Mouse (Mus musculus): ENCODE measurements around the gene Zfp217. TPM values are rescaled to one million over a fixed set of nuclear protein-coding genes. Genes with fewer than 3 reads are reported as not detected.

The Zfp217 gene
- polyA plus RNA-seq, 1 experiment from 2014 or later: 3.7 TPM

- H3K27me3 ChIP-seq (replicated peaks): no peaks in the 10 kb centered on the region
- H3K27ac ChIP-seq (ENCODE audit: poor library complexity, severe bottlenecking): no peak overlapping the region
- H3K36me3 ChIP-seq: no peaks in the 10 kb centered on the region
- H3K4me1 ChIP-seq (replicated peaks): no peaks in the 10 kb centered on the region
- no peak overlapping the region for H3K4me3 ChIP-seq
- H3K9ac ChIP-seq: no peak overlapping the region
- no peaks in the 10 kb centered on the region for H3K9me3 ChIP-seq (replicated peaks)
- H3K4me2 ChIP-seq: no peak overlapping the region
- no peak for ATAC-seq (ENCODE audit: insufficient number of reproducible peaks, low FRiP score)
- 74% methylated on average over 10 of the region's 10 CpGs for WGBS
Observed at GRCm38 (mm10) chr2:170091563-170092443, 56.1 kb downstream of the Zfp217 start.

GRCm38 (mm10) chr2:170078442-170079017, 69.4 kb downstream of the Zfp217 start:
- 41% methylated on average over 15 of the region's 15 CpGs for WGBS
- no peak overlapping the region for H3K4me2 ChIP-seq
- H3K36me3 ChIP-seq: no peaks in the 10 kb centered on the region
- H3K27me3 ChIP-seq (replicated peaks): no peaks in the 10 kb centered on the region
- no peak overlapping the region for H3K27ac ChIP-seq (ENCODE audit: poor library complexity, severe bottlenecking)
- ATAC-seq (ENCODE audit: insufficient number of reproducible peaks, low FRiP score): no peak
- no peaks in the 10 kb centered on the region for H3K4me1 ChIP-seq (replicated peaks)
- no peaks in the 10 kb centered on the region for H3K9me3 ChIP-seq (replicated peaks)
- no peak overlapping the region for H3K4me3 ChIP-seq
- H3K9ac ChIP-seq: no peak overlapping the region

GRCm38 (mm10) chr2:170078041-170078440, 69.9 kb downstream of the Zfp217 start:
- no peak for ATAC-seq (ENCODE audit: insufficient number of reproducible peaks, low FRiP score)
- Histone ChIP-seq H3K4me2 (no peak overlapping the region), H3K27ac (ENCODE audit: poor library complexity, severe bottlenecking) (no peak overlapping the region), H3K4me3 (no peak overlapping the region), H3K9ac (no peak overlapping the region), H3K9me3 (replicated peaks) (no peaks in the 10 kb centered on the region), H3K36me3 (no peaks in the 10 kb centered on the region), H3K27me3 (replicated peaks) (no peaks in the 10 kb centered on the region), H3K4me1 (replicated peaks) (no peaks in the 10 kb centered on the region)
- 82% methylated on average over 10 of the region's 10 CpGs for WGBS

- WGBS: 73% methylated on average over 6 of the region's 6 CpGs
- no peaks in the 10 kb centered on the region for H3K4me1 ChIP-seq (replicated peaks)
- no peaks in the 10 kb centered on the region for H3K36me3 ChIP-seq
- no peaks in the 10 kb centered on the region for H3K9me3 ChIP-seq (replicated peaks)
- ATAC-seq (ENCODE audit: insufficient number of reproducible peaks, low FRiP score): no peak
- H3K27ac ChIP-seq (ENCODE audit: poor library complexity, severe bottlenecking): no peak overlapping the region
- no peak overlapping the region for H3K4me2 ChIP-seq
- H3K9ac ChIP-seq: no peak overlapping the region
- H3K27me3 ChIP-seq (replicated peaks): no peaks in the 10 kb centered on the region
- H3K4me3 ChIP-seq: no peak overlapping the region
Observed at GRCm38 (mm10) chr2:170076941-170077490, 70.9 kb downstream of the Zfp217 start.

- Histone ChIP-seq H3K4me1 (replicated peaks) (no peaks in the 10 kb centered on the region), H3K4me2 (peak overlapping the region; percentile 50), H3K27me3 (replicated peaks) (no peaks in the 10 kb centered on the region), H3K36me3 (no peaks in the 10 kb centered on the region), H3K9ac (no peak overlapping the region), H3K9me3 (replicated peaks) (peaks cover 8% of the 10 kb centered on the region), H3K27ac (ENCODE audit: poor library complexity, severe bottlenecking) (no peak overlapping the region), H3K4me3 (0 out of 2 replicates have a peak overlapping the region, but pooled peaks have one; percentile 15)
- peak; percentile 64 for ATAC-seq (ENCODE audit: insufficient number of reproducible peaks, low FRiP score)
- WGBS: 37% methylated on average over 15 of the region's 15 CpGs
Observed at GRCm38 (mm10) chr2:170070641-170071241, 77.2 kb downstream of the Zfp217 start.

GRCm38 (mm10) chr2:170069976-170070375, 77.9 kb downstream of the Zfp217 start:
- Histone ChIP-seq H3K4me1 (replicated peaks) (no peaks in the 10 kb centered on the region), H3K4me2 (no peak overlapping the region), H3K27ac (ENCODE audit: poor library complexity, severe bottlenecking) (no peak overlapping the region), H3K4me3 (no peak overlapping the region), H3K36me3 (no peaks in the 10 kb centered on the region), H3K9me3 (replicated peaks) (peaks cover 8% of the 10 kb centered on the region), H3K27me3 (replicated peaks) (no peaks in the 10 kb centered on the region), H3K9ac (no peak overlapping the region)
- ATAC-seq (ENCODE audit: insufficient number of reproducible peaks, low FRiP score): no peak
- 85% methylated on average over 5 of the region's 5 CpGs for WGBS

GRCm38 (mm10) chr2:170062378-170062777, 85.5 kb downstream of the Zfp217 start:
- H3K9ac ChIP-seq: no peak overlapping the region
- no peaks in the 10 kb centered on the region for H3K36me3 ChIP-seq
- ATAC-seq (ENCODE audit: insufficient number of reproducible peaks, low FRiP score): no peak
- peaks cover 12% of the 10 kb centered on the region for H3K9me3 ChIP-seq (replicated peaks)
- 77% methylated on average over 3 of the region's 3 CpGs for WGBS
- H3K4me2 ChIP-seq: no peak overlapping the region
- no peaks in the 10 kb centered on the region for H3K27me3 ChIP-seq (replicated peaks)
- no peak overlapping the region for H3K27ac ChIP-seq (ENCODE audit: poor library complexity, severe bottlenecking)
- no peak overlapping the region for H3K4me3 ChIP-seq
- H3K4me1 ChIP-seq (replicated peaks): no peaks in the 10 kb centered on the region

- Histone ChIP-seq H3K4me3 (no peak overlapping the region), H3K4me1 (replicated peaks) (no peaks in the 10 kb centered on the region), H3K36me3 (no peaks in the 10 kb centered on the region), H3K27me3 (replicated peaks) (no peaks in the 10 kb centered on the region), H3K27ac (ENCODE audit: poor library complexity, severe bottlenecking) (no peak overlapping the region), H3K9me3 (replicated peaks) (peaks cover 5% of the 10 kb centered on the region; the same call in 1 of the 2 replicates), H3K9ac (no peak overlapping the region), H3K4me2 (no peak overlapping the region)
- 68% methylated on average over 4 of the region's 4 CpGs for WGBS
- ATAC-seq (ENCODE audit: insufficient number of reproducible peaks, low FRiP score): no peak
Observed at GRCm38 (mm10) chr2:170060066-170060465, 87.8 kb downstream of the Zfp217 start.

- no peak for ATAC-seq (ENCODE audit: insufficient number of reproducible peaks, low FRiP score)
- H3K36me3 ChIP-seq: no peaks in the 10 kb centered on the region
- 86% methylated on average over 14 of the region's 14 CpGs for WGBS
- no peak overlapping the region for H3K9ac ChIP-seq
- no peak overlapping the region for H3K4me2 ChIP-seq
- H3K9me3 ChIP-seq (replicated peaks): peaks cover 5% of the 10 kb centered on the region; the same call in 1 of the 2 replicates
- no peaks in the 10 kb centered on the region for H3K4me1 ChIP-seq (replicated peaks)
- H3K27me3 ChIP-seq (replicated peaks): no peaks in the 10 kb centered on the region
- H3K4me3 ChIP-seq: no peak overlapping the region
- H3K27ac ChIP-seq (ENCODE audit: poor library complexity, severe bottlenecking): no peak overlapping the region
Observed at GRCm38 (mm10) chr2:170058774-170059173, 89.1 kb downstream of the Zfp217 start.

Measured in heart, embryonic 12.5 days (tissue).